Mouse (Mus musculus): ENCODE data around the gene Olfr223.

DNA sequence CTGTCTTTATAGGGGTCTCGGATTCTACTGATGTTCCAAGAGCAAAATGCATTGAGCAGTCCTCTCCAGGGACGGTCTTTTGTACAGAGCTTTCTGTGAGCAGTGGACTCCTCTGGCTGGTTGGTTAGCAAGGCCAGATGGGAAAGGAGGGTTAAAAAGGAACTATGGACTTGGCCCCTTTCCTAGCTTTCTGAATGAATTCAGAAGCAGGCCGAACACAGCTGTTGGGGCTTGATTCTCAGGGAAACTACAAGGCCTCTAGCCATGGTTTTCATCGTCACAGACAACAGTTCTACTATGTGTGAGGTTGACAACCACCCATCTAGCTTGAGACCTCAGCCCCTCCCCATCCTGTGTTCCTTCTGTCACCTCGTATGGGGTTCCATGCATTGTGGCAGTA lies 36.8 kb upstream of the Olfr223 start:
- TF ChIP-seq CTCF (IDR thresholded peaks at IDR 0.05; ENCODE audit: borderline replicate concordance, insufficient read depth, low read depth, low read length): no peak
- no peak for TF ChIP-seq POLR2A (IDR thresholded peaks at IDR 0.05; ENCODE audit: borderline replicate concordance, insufficient read depth, low read length)
